Mouse (Mus musculus): ENCODE measurements around the gene Gm20765. TPM values are rescaled to one million over a fixed set of nuclear protein-coding genes. Genes with fewer than 3 reads are reported as not detected.
"Not testable (repeated sequence)": the region's sequence is repeated elsewhere in the genome, so short reads cannot be mapped to it uniquely, and the experiment has no call there.

The Gm20765 gene
- total RNA-seq (2022): not detected

DNA sequence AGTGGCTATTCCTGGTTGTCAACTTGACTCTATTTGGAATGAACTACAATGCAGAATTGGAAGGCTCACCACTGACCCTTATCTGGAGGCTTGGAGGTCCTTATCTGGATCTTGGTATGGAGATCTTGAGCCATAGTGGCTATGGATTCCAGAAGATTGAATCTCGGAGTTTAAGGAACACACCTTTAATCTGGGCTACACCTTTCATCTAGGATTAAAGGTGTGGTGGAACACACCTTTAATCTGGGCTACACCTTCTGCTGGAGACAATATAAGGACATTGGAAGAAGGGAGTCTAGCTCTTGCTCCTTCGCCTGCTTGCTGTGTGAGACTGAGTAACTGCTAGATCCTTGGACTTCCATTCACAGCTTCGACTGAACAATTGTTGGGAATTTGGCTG lies at the start of gene Gm20765:
Gene Gm20765, plus strand, starts transcription at position 301 of the 400 bp plus-strand sequence.
- DNase-seq (ENCODE audit: low spot score in 2 of 2): not testable (repeated sequence)

DNA sequence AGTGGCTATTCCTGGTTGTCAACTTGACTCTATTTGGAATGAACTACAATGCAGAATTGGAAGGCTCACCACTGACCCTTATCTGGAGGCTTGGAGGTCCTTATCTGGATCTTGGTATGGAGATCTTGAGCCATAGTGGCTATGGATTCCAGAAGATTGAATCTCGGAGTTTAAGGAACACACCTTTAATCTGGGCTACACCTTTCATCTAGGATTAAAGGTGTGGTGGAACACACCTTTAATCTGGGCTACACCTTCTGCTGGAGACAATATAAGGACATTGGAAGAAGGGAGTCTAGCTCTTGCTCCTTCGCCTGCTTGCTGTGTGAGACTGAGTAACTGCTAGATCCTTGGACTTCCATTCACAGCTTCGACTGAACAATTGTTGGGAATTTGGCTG lies 42.6 kb upstream of the Gm20765 start, which contains the start of gene Gm21293:
Gene Gm21293, plus strand, starts transcription at position 301 of the 400 bp plus-strand sequence.
- DNase-seq (ENCODE audit: low spot score in 2 of 2): not testable (repeated sequence)

DNA sequence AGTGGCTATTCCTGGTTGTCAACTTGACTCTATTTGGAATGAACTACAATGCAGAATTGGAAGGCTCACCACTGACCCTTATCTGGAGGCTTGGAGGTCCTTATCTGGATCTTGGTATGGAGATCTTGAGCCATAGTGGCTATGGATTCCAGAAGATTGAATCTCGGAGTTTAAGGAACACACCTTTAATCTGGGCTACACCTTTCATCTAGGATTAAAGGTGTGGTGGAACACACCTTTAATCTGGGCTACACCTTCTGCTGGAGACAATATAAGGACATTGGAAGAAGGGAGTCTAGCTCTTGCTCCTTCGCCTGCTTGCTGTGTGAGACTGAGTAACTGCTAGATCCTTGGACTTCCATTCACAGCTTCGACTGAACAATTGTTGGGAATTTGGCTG lies 34.1 kb upstream of the Gm20765 start, which contains the start of gene Gm6763:
Gene Gm6763, plus strand, starts transcription at position 301 of the 400 bp plus-strand sequence.
- not testable (repeated sequence) for DNase-seq (ENCODE audit: low spot score in 2 of 2)

DNA sequence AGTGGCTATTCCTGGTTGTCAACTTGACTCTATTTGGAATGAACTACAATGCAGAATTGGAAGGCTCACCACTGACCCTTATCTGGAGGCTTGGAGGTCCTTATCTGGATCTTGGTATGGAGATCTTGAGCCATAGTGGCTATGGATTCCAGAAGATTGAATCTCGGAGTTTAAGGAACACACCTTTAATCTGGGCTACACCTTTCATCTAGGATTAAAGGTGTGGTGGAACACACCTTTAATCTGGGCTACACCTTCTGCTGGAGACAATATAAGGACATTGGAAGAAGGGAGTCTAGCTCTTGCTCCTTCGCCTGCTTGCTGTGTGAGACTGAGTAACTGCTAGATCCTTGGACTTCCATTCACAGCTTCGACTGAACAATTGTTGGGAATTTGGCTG lies 25.6 kb upstream of the Gm20765 start, which contains the start of gene Gm8764:
Gene Gm8764, plus strand, starts transcription at position 301 of the 400 bp plus-strand sequence.
- DNase-seq (ENCODE audit: low spot score in 2 of 2): not testable (repeated sequence)

DNA sequence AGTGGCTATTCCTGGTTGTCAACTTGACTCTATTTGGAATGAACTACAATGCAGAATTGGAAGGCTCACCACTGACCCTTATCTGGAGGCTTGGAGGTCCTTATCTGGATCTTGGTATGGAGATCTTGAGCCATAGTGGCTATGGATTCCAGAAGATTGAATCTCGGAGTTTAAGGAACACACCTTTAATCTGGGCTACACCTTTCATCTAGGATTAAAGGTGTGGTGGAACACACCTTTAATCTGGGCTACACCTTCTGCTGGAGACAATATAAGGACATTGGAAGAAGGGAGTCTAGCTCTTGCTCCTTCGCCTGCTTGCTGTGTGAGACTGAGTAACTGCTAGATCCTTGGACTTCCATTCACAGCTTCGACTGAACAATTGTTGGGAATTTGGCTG lies 17.1 kb upstream of the Gm20765 start, which contains the start of gene Gm21304:
Gene Gm21304, plus strand, starts transcription at position 301 of the 400 bp plus-strand sequence.
- DNase-seq (ENCODE audit: low spot score in 2 of 2): not testable (repeated sequence)

DNA sequence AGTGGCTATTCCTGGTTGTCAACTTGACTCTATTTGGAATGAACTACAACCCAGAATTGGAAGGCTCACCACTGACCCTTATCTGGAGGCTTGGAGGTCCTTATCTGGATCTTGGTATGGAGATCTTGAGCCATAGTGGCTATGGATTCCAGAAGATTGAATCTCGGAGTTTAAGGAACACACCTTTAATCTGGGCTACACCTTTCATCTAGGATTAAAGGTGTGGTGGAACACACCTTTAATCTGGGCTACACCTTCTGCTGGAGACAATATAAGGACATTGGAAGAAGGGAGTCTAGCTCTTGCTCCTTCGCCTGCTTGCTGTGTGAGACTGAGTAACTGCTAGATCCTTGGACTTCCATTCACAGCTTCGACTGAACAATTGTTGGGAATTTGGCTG lies 8.6 kb upstream of the Gm20765 start, which contains the start of gene Gm21312:
Gene Gm21312, plus strand, starts transcription at position 301 of the 400 bp plus-strand sequence.
- not testable (repeated sequence) for DNase-seq (ENCODE audit: low spot score in 2 of 2)

DNA sequence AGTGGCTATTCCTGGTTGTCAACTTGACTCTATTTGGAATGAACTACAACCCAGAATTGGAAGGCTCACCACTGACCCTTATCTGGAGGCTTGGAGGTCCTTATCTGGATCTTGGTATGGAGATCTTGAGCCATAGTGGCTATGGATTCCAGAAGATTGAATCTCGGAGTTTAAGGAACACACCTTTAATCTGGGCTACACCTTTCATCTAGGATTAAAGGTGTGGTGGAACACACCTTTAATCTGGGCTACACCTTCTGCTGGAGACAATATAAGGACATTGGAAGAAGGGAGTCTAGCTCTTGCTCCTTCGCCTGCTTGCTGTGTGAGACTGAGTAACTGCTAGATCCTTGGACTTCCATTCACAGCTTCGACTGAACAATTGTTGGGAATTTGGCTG lies 8.4 kb downstream of the Gm20765 start, which contains the start of gene Gm4340:
Gene Gm4340, plus strand, starts transcription at position 301 of the 400 bp plus-strand sequence.
- not testable (repeated sequence) for DNase-seq (ENCODE audit: low spot score in 2 of 2)

DNA sequence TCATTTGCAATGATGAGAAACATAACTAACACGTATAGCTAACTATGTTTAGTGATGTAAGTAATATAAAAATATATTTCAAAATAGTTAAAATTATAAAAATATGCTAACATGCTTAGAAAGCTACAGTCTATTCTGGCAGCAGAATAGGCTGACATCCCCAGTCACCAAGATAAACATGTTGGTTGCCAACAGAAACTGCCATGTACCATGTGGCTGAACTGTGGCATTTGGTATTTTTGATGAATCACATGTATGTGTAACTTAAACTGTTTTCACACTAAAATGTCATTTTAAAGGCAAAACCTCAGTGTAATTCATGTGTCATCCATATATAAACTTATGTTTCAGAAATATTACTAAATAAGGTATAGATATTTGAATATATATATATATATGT lies 24.3 kb downstream of the Gm20765 start:
- DNase-seq (ENCODE audit: low spot score in 2 of 2): no peak

DNA sequence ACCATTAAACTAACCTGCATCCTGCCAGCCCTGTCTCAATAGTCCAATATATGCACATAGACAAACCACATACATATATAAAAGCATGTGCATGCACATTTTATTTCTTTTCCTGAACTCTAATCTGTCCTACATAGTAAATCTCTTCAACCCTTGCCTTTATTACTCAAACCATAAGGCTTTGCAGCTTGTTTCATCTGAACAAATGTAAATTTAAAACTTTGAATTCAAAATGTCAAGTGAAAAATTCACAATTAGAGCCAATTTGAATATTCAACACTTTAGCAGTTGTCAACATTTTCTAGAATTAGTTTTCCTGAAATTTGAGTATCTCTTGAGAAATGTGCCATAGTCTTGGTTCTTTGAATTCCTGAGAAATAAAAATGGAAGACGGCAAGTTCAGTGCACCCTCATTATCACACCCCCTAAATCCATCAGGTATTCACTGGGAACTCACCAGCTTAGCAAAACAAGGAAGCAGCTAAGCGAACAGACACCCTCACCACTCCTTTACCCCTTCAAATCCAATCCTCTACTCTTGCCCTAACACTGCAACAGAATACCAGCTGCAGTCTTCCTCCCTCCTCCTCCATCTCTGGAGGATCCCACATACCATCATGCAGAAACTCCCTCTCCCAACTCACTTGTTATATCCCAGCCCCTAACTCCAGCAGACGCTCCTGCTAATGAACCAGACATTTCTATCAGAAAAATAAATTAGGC lies 25.1 kb downstream of the Gm20765 start:
- DNase-seq (ENCODE audit: low spot score in 2 of 2): no peak

DNA sequence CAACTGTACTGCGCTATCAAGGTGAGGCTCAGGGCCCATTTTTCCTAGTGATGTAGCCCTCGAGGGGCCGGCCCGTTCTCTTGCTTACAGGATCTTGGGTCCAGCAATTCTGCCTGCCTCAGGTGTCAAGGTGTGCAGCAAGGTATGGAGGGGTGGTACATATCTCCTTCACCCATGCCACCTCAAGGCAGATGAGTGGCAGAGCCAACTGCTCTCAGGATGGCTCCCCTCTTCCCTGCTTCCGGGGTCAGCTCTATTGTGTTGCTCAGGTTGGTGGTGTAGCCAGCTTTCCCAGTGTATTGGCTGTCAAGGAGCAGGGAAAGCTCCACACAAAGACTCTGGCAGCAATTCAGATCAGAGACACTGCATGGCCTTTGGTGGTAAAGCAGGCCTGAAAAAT lies 29.2 kb downstream of the Gm20765 start:
- DNase-seq (ENCODE audit: low spot score in 2 of 2): no peak

DNA sequence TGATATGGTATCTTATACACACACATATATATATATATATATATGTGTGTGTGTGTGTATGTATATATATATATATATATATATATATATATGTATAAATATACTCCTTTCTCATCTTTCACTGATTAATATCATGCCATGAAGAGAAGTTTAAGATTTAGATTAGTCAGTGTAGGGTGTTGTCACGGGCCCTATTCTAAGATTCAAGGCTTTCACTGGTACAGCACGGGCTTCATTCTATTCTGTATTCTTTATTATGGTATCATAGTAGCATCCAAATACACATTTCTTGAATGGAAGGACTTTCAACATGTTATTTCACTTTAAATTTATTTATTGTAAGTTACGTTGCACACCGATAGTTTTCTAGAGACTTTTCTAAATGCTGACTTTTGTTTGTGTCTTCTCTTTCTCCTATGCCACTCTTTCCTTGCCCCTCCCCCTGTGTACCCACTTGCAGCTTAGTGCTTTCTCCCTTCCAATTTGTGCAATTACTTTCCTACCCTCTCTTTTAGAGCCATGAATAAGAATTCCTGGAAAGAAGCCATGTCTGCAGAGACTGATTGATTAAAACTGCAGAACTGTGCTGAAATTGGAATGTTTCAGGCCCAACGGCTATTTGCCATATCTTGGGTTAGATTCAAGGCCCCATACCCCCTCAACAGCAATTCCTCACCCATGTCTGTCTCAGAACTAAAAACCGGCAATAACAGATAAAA lies 35.1 kb downstream of the Gm20765 start:
- DNase-seq (ENCODE audit: low spot score in 2 of 2): no peak

Other genes with a start within 250 kb of the Gm20765 start
- gene Gm21293, start 42.5 kb upstream of the Gm20765 start, total RNA-seq (2022): not detected
- gene Gm6763, start 34.0 kb upstream of the Gm20765 start, total RNA-seq (2022): not detected
- not detected for gene Gm8764, start 25.5 kb upstream of the Gm20765 start, total RNA-seq (2022)
- gene Gm21304, start 17.0 kb upstream of the Gm20765 start, total RNA-seq (2022): not detected
- not detected for gene Gm21312, start 8.5 kb upstream of the Gm20765 start, total RNA-seq (2022)
- gene Gm4340, start 8.5 kb downstream of the Gm20765 start, total RNA-seq (2022): not detected